Mouse (Mus musculus): ENCODE results near the gene Il18r1. TPM values are rescaled to one million over a fixed set of nuclear protein-coding genes. Genes with fewer than 3 reads are reported as not detected.

Il18r1 gene
- polyA plus RNA-seq, 1 experiment, result 2.7 TPM

DNA sequence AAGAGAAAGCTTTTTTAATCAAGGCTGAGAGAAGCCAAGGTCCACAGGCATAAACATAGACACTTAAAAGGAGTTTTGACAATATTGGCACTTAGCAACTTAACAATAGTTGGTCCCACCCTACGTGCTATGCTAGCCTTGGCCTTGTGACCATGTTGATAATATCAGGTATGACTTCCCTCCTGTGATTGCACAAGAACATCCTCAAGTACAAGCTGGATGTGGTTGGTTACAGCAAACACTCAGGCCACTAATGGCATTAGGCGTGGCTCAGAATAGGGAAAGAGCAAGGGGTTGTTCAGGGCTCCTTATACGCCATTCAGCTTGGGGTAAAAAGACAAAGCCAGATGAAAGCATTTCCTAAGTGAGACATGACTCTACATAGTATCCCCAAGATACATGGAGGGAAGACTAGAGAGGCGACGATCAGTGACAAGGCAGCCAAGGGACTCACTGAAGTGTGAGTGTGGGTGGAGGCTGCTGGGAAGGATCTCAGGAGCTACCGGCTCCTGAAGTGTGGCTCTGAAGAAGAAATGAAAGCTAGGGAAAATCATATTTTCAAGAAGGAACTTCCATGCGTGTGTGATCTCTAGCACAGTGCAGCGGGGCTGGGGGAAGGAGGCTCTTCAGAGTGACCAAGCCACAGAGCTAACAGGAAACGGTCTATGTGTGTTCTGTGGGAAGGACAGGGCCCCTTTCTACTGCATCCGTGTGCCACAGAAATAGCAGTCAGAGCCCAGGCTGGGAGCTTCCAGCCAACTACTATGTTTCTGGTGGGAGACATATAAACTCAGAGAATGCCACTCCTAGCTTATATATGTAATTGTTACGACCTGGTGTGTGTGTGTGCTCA, 36.4 kb downstream of the Il18r1 start:
- TF ChIP-seq CTCF (IDR thresholded peaks at IDR 0.05; ENCODE audit: borderline replicate concordance, control insufficient read depth, extremely low read depth, insufficient read depth, low read length, poor library complexity), result no peak
- TF ChIP-seq POLR2A (IDR thresholded peaks at IDR 0.05; ENCODE audit: control insufficient read depth, extremely low read depth, insufficient read depth, low read length, poor library complexity), result no peak
- WGBS, result 47% methylated on average over 11 of the region's 11 CpGs
- Histone ChIP-seq H3K4me1 (replicated peaks; ENCODE audit: control insufficient read depth, insufficient read depth, low read length) (no peaks in the 10 kb centered on the region; the same call in 1 of the 2 replicates), H3K27me3 (ENCODE audit: control insufficient read depth, insufficient read depth, low read length) (no peaks in the 10 kb centered on the region), H3K4me3 (ENCODE audit: control insufficient read depth, insufficient read depth, low read length) (no peak overlapping the region), H3K36me3 (ENCODE audit: control insufficient read depth, insufficient read depth, low read length) (no peaks in the 10 kb centered on the region), H3K27ac (ENCODE audit: control insufficient read depth, insufficient read depth, low read length) (no peak overlapping the region)
- DNase-seq, result no peak

DNA sequence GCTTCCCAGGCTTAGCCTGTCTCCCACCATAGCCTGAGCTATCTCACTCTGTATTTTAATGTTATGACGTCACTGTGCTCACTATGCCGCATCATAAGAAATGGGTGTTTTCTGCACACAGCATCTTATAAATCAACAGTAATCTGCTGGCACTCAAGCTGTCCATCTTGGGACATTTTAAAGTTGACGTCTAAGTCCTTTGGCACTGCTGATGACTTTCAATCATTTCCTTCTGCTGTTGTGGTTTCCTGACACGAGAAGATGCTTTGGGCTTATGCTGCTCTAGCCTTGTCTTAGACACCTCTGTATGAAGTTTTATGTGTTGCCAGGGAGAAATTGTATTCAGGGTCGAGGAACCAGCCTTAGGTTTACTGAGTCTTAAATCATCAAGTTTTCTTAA, 39.2 kb downstream of the Il18r1 start:
- DNase-seq, result no peak
- Histone ChIP-seq H3K27ac (ENCODE audit: control insufficient read depth, insufficient read depth, low read length) (no peak overlapping the region), H3K36me3 (ENCODE audit: control insufficient read depth, insufficient read depth, low read length) (no peaks in the 10 kb centered on the region), H3K4me3 (ENCODE audit: control insufficient read depth, insufficient read depth, low read length) (no peak overlapping the region), H3K27me3 (ENCODE audit: control insufficient read depth, insufficient read depth, low read length) (no peaks in the 10 kb centered on the region), H3K4me1 (replicated peaks; ENCODE audit: control insufficient read depth, insufficient read depth, low read length) (no peaks in the 10 kb centered on the region; the same call in 1 of the 2 replicates)
- WGBS, result 22% methylated on average over 5 of the region's 5 CpGs
- TF ChIP-seq CTCF (IDR thresholded peaks at IDR 0.05; ENCODE audit: borderline replicate concordance, control insufficient read depth, extremely low read depth, insufficient read depth, low read length, poor library complexity) (no peak), POLR2A (IDR thresholded peaks at IDR 0.05; ENCODE audit: control insufficient read depth, extremely low read depth, insufficient read depth, low read length, poor library complexity) (no peak)

DNA sequence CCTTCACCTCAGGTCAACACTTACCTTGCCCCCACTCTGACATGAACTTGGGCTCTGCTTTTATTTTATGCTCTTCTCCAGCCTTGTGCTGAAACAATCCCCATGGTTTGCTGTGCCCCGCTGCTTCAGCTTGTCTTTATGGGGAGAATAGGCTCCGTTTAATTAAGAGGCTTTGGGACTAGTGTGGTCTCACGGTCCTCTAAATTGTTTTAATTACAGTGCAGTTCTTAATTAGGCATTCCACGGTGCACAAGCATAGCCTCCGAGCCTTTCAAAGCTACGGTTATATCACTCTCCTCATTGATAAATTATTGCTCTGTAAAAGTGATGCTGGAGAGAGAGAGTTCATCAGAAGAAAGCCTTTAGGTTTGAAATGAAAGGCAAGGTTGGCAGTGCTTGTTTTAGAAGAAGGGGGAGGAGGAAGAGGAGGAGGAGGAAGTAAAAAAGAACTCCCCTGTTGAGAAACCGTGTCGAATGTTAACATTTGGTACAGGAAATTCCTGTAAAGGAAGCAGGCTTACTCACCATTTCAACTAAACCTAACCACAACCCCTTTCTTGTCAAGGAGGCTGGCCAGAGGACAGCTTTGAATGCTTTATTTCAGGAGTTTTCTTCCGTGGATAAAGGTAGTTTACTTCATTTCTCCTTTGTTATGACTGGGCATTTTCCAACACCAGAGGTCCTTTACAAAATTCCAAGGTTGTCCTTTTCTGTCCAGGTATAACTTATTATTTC, 49.7 kb downstream of the Il18r1 start, which contains the start of gene Il18rap:
Il18rap (plus strand) TSS at position 512 of the 735 bp plus-strand sequence.
- H3K4me1 ChIP-seq (replicated peaks; ENCODE audit: control insufficient read depth, insufficient read depth, low read length), result no peaks in the 10 kb centered on the region
- H3K27ac ChIP-seq (ENCODE audit: control insufficient read depth, insufficient read depth, low read length), result no peak within 1 kb of the TSS
- DNase-seq, result peak; percentile 5
- no peak within 1 kb of the TSS for H3K4me3 ChIP-seq (ENCODE audit: control insufficient read depth, insufficient read depth, low read length)
- 6% methylated on average over 9 of the region's 9 CpGs for WGBS
- H3K27me3 ChIP-seq (ENCODE audit: control insufficient read depth, insufficient read depth, low read length), result no peaks in the 10 kb centered on the region
- no peaks in the 10 kb centered on the region for H3K36me3 ChIP-seq (ENCODE audit: control insufficient read depth, insufficient read depth, low read length)
- TF ChIP-seq POLR2A (IDR thresholded peaks at IDR 0.05; ENCODE audit: control insufficient read depth, extremely low read depth, insufficient read depth, low read length, poor library complexity) (no peak), CTCF (IDR thresholded peaks at IDR 0.05; ENCODE audit: borderline replicate concordance, control insufficient read depth, extremely low read depth, insufficient read depth, low read length, poor library complexity) (no peak)

DNA sequence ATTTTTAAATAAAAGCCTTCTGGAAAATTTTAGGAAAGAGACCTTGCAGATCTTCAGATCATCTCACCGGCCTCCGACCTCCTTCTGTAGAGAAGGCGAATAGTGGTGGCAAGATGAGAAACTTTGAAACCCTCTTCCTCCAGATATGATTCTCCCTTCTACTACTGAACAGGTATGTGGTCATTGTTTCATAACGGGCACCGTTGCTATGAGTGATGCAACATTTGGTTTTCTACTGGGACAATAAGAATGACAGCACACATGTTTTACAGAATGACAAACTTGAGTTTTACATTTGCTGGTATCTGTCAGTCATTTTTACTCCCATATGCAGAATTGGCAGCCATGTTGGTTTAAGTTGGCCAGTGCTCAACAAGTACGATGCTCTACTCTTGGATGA, 51.0 kb downstream of the Il18r1 start:
- Histone ChIP-seq H3K27me3 (ENCODE audit: control insufficient read depth, insufficient read depth, low read length) (no peaks in the 10 kb centered on the region), H3K4me3 (ENCODE audit: control insufficient read depth, insufficient read depth, low read length) (no peak overlapping the region), H3K36me3 (ENCODE audit: control insufficient read depth, insufficient read depth, low read length) (no peaks in the 10 kb centered on the region), H3K27ac (ENCODE audit: control insufficient read depth, insufficient read depth, low read length) (no peak overlapping the region), H3K4me1 (replicated peaks; ENCODE audit: control insufficient read depth, insufficient read depth, low read length) (no peaks in the 10 kb centered on the region)
- TF ChIP-seq CTCF (IDR thresholded peaks at IDR 0.05; ENCODE audit: borderline replicate concordance, control insufficient read depth, extremely low read depth, insufficient read depth, low read length, poor library complexity), result no peak
- no peak for TF ChIP-seq POLR2A (IDR thresholded peaks at IDR 0.05; ENCODE audit: control insufficient read depth, extremely low read depth, insufficient read depth, low read length, poor library complexity)
- 77% methylated on average over 6 of the region's 6 CpGs for WGBS
- no peak for DNase-seq

DNA sequence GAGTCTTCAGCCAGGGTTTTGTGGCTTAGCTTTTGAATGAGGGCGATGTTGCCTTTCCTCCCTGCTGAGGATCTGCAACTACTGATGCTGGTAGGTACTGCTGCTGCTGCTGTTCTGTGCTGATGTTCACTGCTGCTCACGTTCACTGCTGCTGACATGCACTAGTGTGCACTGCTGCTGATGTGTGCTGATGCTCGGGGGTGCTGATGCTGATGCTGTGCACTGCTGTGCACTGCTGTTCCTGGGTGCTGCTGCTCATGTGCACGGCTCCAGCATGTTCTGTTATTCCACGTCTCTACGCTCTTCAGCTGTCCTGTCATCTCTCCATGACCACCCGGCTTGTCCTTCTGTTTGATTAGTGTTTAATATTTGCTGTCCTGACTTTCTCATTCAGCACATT, 57.6 kb downstream of the Il18r1 start:
- no peak overlapping the region for H3K4me3 ChIP-seq (ENCODE audit: control insufficient read depth, insufficient read depth, low read length)
- no peak for DNase-seq
- H3K36me3 ChIP-seq (ENCODE audit: control insufficient read depth, insufficient read depth, low read length), result no peaks in the 10 kb centered on the region
- WGBS, result 92% methylated on average over 7 of the region's 7 CpGs
- no peak overlapping the region for H3K27ac ChIP-seq (ENCODE audit: control insufficient read depth, insufficient read depth, low read length)
- no peak for TF ChIP-seq CTCF (IDR thresholded peaks at IDR 0.05; ENCODE audit: borderline replicate concordance, control insufficient read depth, extremely low read depth, insufficient read depth, low read length, poor library complexity)
- no peak for TF ChIP-seq POLR2A (IDR thresholded peaks at IDR 0.05; ENCODE audit: control insufficient read depth, extremely low read depth, insufficient read depth, low read length, poor library complexity)
- no peaks in the 10 kb centered on the region for H3K4me1 ChIP-seq (replicated peaks; ENCODE audit: control insufficient read depth, insufficient read depth, low read length)
- no peaks in the 10 kb centered on the region for H3K27me3 ChIP-seq (ENCODE audit: control insufficient read depth, insufficient read depth, low read length)

DNA sequence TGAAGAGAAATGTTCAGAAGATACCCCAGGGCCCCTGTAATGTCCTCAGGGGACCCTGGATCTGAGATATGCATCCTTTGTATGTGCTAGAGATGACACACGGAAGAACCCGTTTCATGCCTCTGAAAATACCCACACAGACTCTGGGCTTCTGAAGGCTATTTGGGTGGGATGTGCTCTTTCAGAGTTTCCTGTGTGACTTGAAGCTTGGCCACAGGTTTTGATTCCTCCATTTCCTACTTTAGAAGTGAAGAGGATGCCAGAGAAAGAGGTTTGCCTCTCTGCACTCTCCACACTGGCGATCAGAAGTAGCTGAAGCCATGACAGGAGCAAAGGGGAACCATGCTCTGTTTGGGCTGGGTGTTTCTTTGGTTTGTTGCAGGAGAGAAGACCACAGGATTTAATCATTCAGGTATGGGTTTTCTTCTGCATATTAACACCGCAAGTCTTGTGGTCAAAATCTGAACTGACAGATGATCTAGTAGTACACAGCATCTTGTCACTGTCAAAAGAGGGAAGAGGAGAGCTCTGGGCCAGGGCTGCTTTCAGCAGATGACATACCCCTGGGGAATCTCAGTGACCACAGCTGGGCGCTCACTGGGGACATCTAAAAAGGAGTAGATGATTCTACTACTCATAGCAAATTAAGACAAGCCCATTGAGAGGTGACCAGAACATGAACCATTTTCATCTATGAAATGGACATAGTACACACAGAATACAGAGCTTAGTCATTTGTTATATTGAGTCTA, 58.8 kb downstream of the Il18r1 start:
- TF ChIP-seq CTCF (IDR thresholded peaks at IDR 0.05; ENCODE audit: borderline replicate concordance, control insufficient read depth, extremely low read depth, insufficient read depth, low read length, poor library complexity), result no peak
- no peak for TF ChIP-seq POLR2A (IDR thresholded peaks at IDR 0.05; ENCODE audit: control insufficient read depth, extremely low read depth, insufficient read depth, low read length, poor library complexity)
- Histone ChIP-seq H3K4me3 (ENCODE audit: control insufficient read depth, insufficient read depth, low read length) (no peak overlapping the region), H3K36me3 (ENCODE audit: control insufficient read depth, insufficient read depth, low read length) (no peaks in the 10 kb centered on the region), H3K4me1 (replicated peaks; ENCODE audit: control insufficient read depth, insufficient read depth, low read length) (no peaks in the 10 kb centered on the region), H3K27ac (ENCODE audit: control insufficient read depth, insufficient read depth, low read length) (no peak overlapping the region), H3K27me3 (ENCODE audit: control insufficient read depth, insufficient read depth, low read length) (no peaks in the 10 kb centered on the region)
- 64% methylated on average over 5 of the region's 5 CpGs for WGBS
- DNase-seq, result no peak

Measured in thymus, adult 2 months (tissue).